Mouse (Mus musculus) limb, embryonic 12.5 days (tissue): ENCODE results near the gene Slc37a1. TPM values are rescaled to one million over a fixed set of nuclear protein-coding genes. Genes with fewer than 3 reads are reported as not detected.

Source experiments
- ATAC-seq: fragments of 200-750 bp; cut with Nextera tagmentation; 2 replicates; pipeline ENCODE4 v1.8.0; 2017; ENCODE audit warnings: low read depth, moderate TSS enrichment; ENCODE audit not compliant: insufficient number of reproducible peaks, insufficient read depth, low FRiP score, low TSS enrichment
- H3K27ac ChIP-seq: fragments of 300-500 bp; sonication (generic); 2 replicates; pipeline ENCODE4 v1.5.1; 2016; ENCODE audit warnings: mild to moderate bottlenecking, moderate library complexity
- H3K27me3 ChIP-seq: fragments of 300-500 bp; sonication (generic); 2 replicates; pipeline ENCODE4 v1.6.1; 2016; ENCODE audit warnings: mild to moderate bottlenecking, moderate library complexity
- H3K36me3 ChIP-seq: fragments of 300-500 bp; sonication (generic); 2 replicates; pipeline ENCODE4 v1.6.1; 2016; ENCODE audit warnings: mild to moderate bottlenecking, moderate library complexity
- H3K4me1 ChIP-seq: fragments of 300-500 bp; sonication (generic); replicated peaks from 2 replicates; pipeline ENCODE4 v1.6.1; 2016
- H3K4me2 ChIP-seq: fragments of 300-500 bp; sonication (generic); 2 replicates; pipeline ENCODE4 v1.6.1; 2016; ENCODE audit warnings: mild to moderate bottlenecking, moderate library complexity
- H3K4me3 ChIP-seq: fragments of 300-500 bp; sonication (generic); replicated peaks from 2 replicates; pipeline ENCODE4 v1.5.1; 2016; ENCODE audit warnings: mild to moderate bottlenecking
- H3K9ac ChIP-seq: fragments of 300-500 bp; sonication (generic); replicated peaks from 2 replicates; pipeline ENCODE4 v1.6.1; 2016; ENCODE audit warnings: mild to moderate bottlenecking, moderate library complexity
- H3K9me3 ChIP-seq: fragments of 300-500 bp; sonication (generic); 2 replicates; pipeline ENCODE4 v1.6.1; 2016; ENCODE audit warnings: mild to moderate bottlenecking, moderate library complexity
- WGBS: fragments of 180-500 bp; shearing (Covaris S2); methylation state at CpG from one replicate; pipeline ENCODE4 v1.1.7; 2016; 5-methylcytosine and 5-hydroxymethylcytosine counted together
- polyA plus RNA-seq: library from polyadenylated mRNA; unstranded; fragments of >200 nt; fragmentation: Nextera tagmentation; extraction: Ambion mirVana; gene quantifications from 2 replicates; pipeline ENCODE4 v1.2.1, GENCODE M21; 2016

The Slc37a1 gene
- polyA plus RNA-seq, 1 experiment from 2014 or later = 1.5 TPM

DNA sequence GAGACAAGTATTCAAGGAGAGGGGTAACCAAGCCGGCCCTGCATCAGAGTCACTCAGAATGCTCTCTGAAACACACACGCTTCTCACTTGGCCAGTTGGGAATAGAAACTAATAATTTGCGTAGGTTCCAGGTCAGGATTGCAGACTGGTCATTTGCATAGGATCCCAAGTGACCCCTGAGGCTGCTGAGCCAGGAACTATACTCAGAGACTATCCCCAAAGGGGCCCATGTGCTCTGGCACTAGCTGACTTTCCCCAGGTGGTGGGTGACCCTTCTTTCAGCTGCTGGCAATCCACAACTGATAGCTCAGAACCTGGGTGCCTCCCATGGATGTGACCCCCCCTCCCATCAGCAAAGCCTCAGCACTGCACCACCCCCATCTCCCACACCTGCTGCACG lies 27.4 kb upstream of the Slc37a1 start:
- 72% methylated on average over 4 of the region's 4 CpGs for WGBS
- Histone ChIP-seq H3K27me3 (no peaks in the 10 kb centered on the region), H3K4me1 (peaks cover 8% of the 10 kb centered on the region; the same call in 1 of the 2 replicates)

DNA sequence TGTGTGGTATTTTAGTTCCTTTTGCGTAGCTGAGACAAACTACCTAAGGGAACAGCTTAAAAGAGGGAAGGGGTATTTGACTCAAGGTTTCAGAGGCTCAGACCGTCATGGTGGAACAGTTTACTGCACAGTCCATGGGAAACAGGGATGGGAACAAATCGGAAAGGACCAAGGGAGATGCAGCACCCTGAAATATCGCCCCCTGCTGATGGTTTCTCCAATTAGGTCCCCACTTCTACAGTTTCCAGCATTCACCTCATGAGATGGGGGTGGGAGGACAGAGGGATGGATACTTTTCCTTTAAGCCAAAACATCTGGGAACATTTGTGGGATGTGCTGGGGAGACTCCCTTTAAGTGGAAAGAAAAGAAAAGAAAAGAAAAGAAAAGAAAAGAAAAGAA lies 26.8 kb upstream of the Slc37a1 start:
- no peak for ATAC-seq

More for the DNA sequence above, 27.4 kb upstream of the Slc37a1 start:
- Histone ChIP-seq H3K4me2 (no peak overlapping the region), H3K4me3 (no peak overlapping the region), H3K36me3 (no peaks in the 10 kb centered on the region), H3K27ac (no peak overlapping the region), H3K9ac (no peak overlapping the region), H3K9me3 (no peaks in the 10 kb centered on the region)
- no peak for ATAC-seq

GRCm38 (mm10) chr17:31260430-31260829 lies 26.2 kb upstream of the Slc37a1 start:
- Histone ChIP-seq H3K9me3 (no peaks in the 10 kb centered on the region), H3K9ac (no peak overlapping the region), H3K36me3 (no peaks in the 10 kb centered on the region), H3K4me3 (no peak overlapping the region), H3K27ac (no peak overlapping the region), H3K4me1 (peaks cover 11% of the 10 kb centered on the region), H3K27me3 (no peaks in the 10 kb centered on the region), H3K4me2 (no peak overlapping the region)
- 74% methylated on average over 7 of the region's 7 CpGs for WGBS
- ATAC-seq = no peak

More for the DNA sequence above, 26.8 kb upstream of the Slc37a1 start:
- WGBS = 78% methylated on average over 4 of the region's 4 CpGs
- no peak overlapping the region for H3K4me3 ChIP-seq
- H3K4me2 ChIP-seq = no peak overlapping the region
- H3K27me3 ChIP-seq = no peaks in the 10 kb centered on the region
- no peak overlapping the region for H3K9ac ChIP-seq
- H3K9me3 ChIP-seq = no peaks in the 10 kb centered on the region
- H3K4me1 ChIP-seq = peaks cover 7% of the 10 kb centered on the region
- no peak overlapping the region for H3K27ac ChIP-seq
- no peaks in the 10 kb centered on the region for H3K36me3 ChIP-seq

- H3K27ac ChIP-seq = no peak overlapping the region
- H3K9ac ChIP-seq = no peak overlapping the region
- WGBS = 75% methylated on average over 6 of the region's 6 CpGs
- peaks cover 12% of the 10 kb centered on the region for H3K4me1 ChIP-seq
- H3K36me3 ChIP-seq = no peaks in the 10 kb centered on the region
- no peaks in the 10 kb centered on the region for H3K9me3 ChIP-seq
- no peak overlapping the region for H3K4me3 ChIP-seq
- H3K4me2 ChIP-seq = no peak overlapping the region
- no peak for ATAC-seq
- H3K27me3 ChIP-seq = no peaks in the 10 kb centered on the region
Observed at GRCm38 (mm10) chr17:31261352-31261751, 25.2 kb upstream of the Slc37a1 start.

- H3K27ac ChIP-seq = no peak overlapping the region
- no peaks in the 10 kb centered on the region for H3K9me3 ChIP-seq
- no peak overlapping the region for H3K9ac ChIP-seq
- no peaks in the 10 kb centered on the region for H3K27me3 ChIP-seq
- no peaks in the 10 kb centered on the region for H3K36me3 ChIP-seq
- peaks cover 12% of the 10 kb centered on the region for H3K4me1 ChIP-seq
- no peak for ATAC-seq
- H3K4me2 ChIP-seq = no peak overlapping the region
- no peak overlapping the region for H3K4me3 ChIP-seq
- WGBS = 78% methylated on average over 5 of the region's 5 CpGs
Observed at GRCm38 (mm10) chr17:31262715-31263114, 23.9 kb upstream of the Slc37a1 start.

DNA sequence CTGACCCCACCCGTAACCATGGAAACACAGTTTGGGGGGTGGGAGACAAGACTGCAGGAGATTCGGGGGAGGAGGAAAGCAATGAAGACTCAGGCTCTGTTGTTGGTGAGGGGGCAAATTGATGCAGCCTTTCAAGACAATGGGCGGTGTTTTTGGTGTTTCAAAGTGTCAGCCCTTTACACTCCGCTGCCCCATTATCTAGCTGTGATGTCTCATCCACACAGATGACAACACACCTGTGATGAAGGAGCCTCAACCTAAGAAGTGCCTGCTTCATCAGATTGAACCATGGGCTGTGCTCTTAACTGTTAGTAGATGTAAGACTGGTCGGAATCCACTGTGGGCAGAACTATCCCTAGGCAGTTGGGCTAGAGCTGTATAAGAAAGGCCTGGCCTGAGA lies 22.8 kb upstream of the Slc37a1 start:
- H3K4me1 ChIP-seq = peaks cover 12% of the 10 kb centered on the region
- no peak overlapping the region for H3K4me3 ChIP-seq
- H3K27ac ChIP-seq = no peak overlapping the region
- H3K4me2 ChIP-seq = no peak overlapping the region
- no peak overlapping the region for H3K9ac ChIP-seq
- no peaks in the 10 kb centered on the region for H3K36me3 ChIP-seq
- ATAC-seq = no peak
- WGBS = 92% methylated on average over 5 of the region's 5 CpGs
- H3K9me3 ChIP-seq = no peaks in the 10 kb centered on the region
- H3K27me3 ChIP-seq = no peaks in the 10 kb centered on the region

DNA sequence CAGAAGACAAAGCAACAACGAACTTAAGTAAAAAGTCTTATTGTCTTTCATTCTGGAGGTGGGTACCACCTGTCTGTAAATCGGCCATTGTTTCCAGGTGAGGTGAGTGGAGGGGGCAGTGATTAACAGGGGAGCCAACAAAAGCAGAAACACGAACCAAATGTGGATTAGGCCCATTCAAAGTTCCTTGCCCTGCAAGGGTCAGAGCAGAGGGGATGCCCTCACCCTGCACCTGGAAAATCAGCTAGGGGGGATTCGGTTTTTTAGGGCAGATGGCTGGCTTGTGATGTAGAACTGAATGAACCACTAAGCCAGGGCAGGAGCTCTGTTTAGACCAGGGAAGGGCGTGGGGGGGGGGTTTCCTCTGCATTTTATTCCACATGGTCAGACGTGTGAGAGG lies 22.2 kb upstream of the Slc37a1 start:
- no peak overlapping the region for H3K9ac ChIP-seq
- H3K27me3 ChIP-seq = no peaks in the 10 kb centered on the region
- no peaks in the 10 kb centered on the region for H3K9me3 ChIP-seq
- no peak overlapping the region for H3K4me3 ChIP-seq
- no peaks in the 10 kb centered on the region for H3K36me3 ChIP-seq
- H3K4me1 ChIP-seq = peaks cover 12% of the 10 kb centered on the region
- no peak overlapping the region for H3K4me2 ChIP-seq
- ATAC-seq = no peak
- 45% methylated on average over 6 of the region's 6 CpGs for WGBS
- no peak overlapping the region for H3K27ac ChIP-seq

- no peak for ATAC-seq
- no peaks in the 10 kb centered on the region for H3K27me3 ChIP-seq
- H3K9me3 ChIP-seq = no peaks in the 10 kb centered on the region
- H3K27ac ChIP-seq = no peak overlapping the region
- peaks cover 12% of the 10 kb centered on the region for H3K4me1 ChIP-seq
- 15% methylated on average over 3 of the region's 3 CpGs for WGBS
- H3K36me3 ChIP-seq = no peaks in the 10 kb centered on the region
- H3K4me3 ChIP-seq = no peak overlapping the region
- H3K4me2 ChIP-seq = no peak overlapping the region
- H3K9ac ChIP-seq = no peak overlapping the region
Observed at GRCm38 (mm10) chr17:31265171-31265572, 21.4 kb upstream of the Slc37a1 start.

DNA sequence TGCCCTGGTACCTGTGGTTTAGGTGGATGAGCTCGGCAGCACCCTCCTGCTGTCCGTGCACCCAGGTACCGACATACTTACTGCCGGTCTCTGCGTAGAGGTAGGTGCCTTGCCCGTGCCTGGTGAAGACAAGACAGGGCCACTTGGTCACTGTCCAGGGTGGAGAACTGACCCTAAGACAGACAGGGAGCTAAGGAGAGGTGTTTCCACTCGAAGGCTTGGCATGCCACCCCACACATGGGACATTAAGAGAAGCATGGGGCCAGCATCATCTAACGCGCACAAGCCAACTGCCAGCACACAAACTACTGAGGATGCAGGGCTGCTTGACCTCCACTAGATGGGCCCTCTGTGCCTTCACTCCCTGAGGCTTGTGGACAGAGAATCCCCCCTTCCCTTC lies 20.8 kb upstream of the Slc37a1 start:
- H3K4me1 ChIP-seq = peaks cover 12% of the 10 kb centered on the region
- H3K4me2 ChIP-seq = no peak overlapping the region
- H3K9ac ChIP-seq = no peak overlapping the region
- ATAC-seq = no peak
- no peaks in the 10 kb centered on the region for H3K9me3 ChIP-seq
- H3K27me3 ChIP-seq = no peaks in the 10 kb centered on the region
- WGBS = 94% methylated on average over 9 of the region's 9 CpGs
- H3K27ac ChIP-seq = no peak overlapping the region
- H3K4me3 ChIP-seq = no peak overlapping the region
- H3K36me3 ChIP-seq = no peaks in the 10 kb centered on the region

GRCm38 (mm10) chr17:31266321-31266950 lies 20.2 kb upstream of the Slc37a1 start:
- Histone ChIP-seq H3K27ac (no peak overlapping the region), H3K4me2 (no peak overlapping the region), H3K9ac (no peak overlapping the region), H3K27me3 (no peaks in the 10 kb centered on the region), H3K36me3 (no peaks in the 10 kb centered on the region), H3K9me3 (no peaks in the 10 kb centered on the region), H3K4me3 (no peak overlapping the region), H3K4me1 (peaks cover 12% of the 10 kb centered on the region)
- WGBS = 65% methylated on average over 7 of the region's 7 CpGs
- no peak for ATAC-seq

DNA sequence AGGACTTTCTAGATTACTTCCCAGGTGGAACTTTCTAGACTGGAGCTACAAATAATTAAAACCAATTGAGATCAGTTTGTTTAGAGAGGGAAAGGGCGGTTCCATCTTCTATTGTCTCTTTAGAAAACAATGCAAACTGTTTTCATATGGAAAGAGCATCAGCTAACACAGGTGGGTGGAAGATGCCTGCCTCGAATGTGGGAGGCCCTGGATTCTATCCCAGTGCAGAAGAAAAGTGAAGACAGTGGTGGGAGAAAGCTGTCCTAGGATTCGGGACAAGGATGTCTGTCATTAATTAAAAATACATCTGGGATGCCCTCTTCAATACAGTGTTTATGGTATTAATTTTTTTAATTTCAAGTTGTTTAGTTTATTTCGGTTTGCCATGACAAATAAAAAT lies 19.5 kb upstream of the Slc37a1 start:
- 76% methylated on average over 4 of the region's 4 CpGs for WGBS
- H3K9me3 ChIP-seq = no peaks in the 10 kb centered on the region
- no peak overlapping the region for H3K27ac ChIP-seq
- H3K4me3 ChIP-seq = no peak overlapping the region
- no peaks in the 10 kb centered on the region for H3K27me3 ChIP-seq
- no peak overlapping the region for H3K9ac ChIP-seq
- H3K36me3 ChIP-seq = no peaks in the 10 kb centered on the region
- no peak overlapping the region for H3K4me2 ChIP-seq
- no peak for ATAC-seq
- peaks cover 12% of the 10 kb centered on the region for H3K4me1 ChIP-seq

DNA sequence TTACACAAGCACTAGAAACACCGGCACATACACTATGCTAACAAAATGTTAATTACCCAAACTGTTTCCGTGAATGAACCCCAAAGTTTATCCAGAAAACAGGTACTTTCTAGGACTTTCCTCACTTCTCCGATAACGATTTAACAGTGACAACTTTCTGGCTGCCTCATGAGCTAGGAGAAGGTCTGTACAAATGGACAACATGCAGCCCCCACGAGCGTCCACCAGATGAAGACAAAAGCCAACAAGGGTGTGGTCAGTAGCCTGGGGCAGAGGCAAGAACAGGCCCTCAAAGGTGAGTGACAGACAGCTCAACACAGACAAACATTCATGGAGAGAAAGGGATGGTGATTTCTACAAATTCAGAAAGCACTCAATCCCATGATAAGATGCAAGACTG lies 19.0 kb upstream of the Slc37a1 start:
- Histone ChIP-seq H3K9ac (no peak overlapping the region), H3K36me3 (no peaks in the 10 kb centered on the region), H3K27me3 (no peaks in the 10 kb centered on the region), H3K9me3 (no peaks in the 10 kb centered on the region), H3K4me2 (no peak overlapping the region), H3K4me3 (no peak overlapping the region), H3K4me1 (peaks cover 12% of the 10 kb centered on the region), H3K27ac (no peak overlapping the region)
- ATAC-seq = no peak
- 82% methylated on average over 6 of the region's 6 CpGs for whole genome bisulfite sequencing
